Mouse (Mus musculus) embryo, embryonic 11 days (tissue): ENCODE measurements at regions not wholly inside any gene's neighbourhood (a gene's known extent, or its start where the extent isn't known, plus 50 kb on each side); places are given as distances from the start of the nearest gene placed in this dataset.

ENCODE experiments used
- DNase-seq: peaks from one replicate; pipeline ENCODE4 v3.0.0-alpha.2; 2015

DNA sequence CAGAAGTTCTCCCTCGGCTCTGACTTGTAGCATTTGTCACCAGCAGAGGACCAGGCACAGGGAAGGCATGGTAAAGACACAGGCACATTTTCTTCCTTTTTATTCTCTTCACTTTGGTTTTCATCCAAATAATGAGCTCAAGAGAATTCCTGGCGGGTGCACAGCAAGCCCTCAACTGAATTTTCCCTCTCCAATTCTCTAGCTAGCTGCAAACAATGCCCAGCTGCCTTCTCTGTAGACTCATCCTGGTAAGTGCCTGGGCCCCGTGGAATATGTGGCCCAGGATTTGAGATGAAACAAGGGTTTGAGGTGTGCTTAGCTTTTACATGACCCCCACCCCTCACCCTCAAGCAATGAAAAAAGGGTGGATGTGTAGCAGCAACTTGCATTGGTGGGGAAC lies 90.4 kb downstream of the Otol1 start:
- DNase-seq = no peak

DNA sequence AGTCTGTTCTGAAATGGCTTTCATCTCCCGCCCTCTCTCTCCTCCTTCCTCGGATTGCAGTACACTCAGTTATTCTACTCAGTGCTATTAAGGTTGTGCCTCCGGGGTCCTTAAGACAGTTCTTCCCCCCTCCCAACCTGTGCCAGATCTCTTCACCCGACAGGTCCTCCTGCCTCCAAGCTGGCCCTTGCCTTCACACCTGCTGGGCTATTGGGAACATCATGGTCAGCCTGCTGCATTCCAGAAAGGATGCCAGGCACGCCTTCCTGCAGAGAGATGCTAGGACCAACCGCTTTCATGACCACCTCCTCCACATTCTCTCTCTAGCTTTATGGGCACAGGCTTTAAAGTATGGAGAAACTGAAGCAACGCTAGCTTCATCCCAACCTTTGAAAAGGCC lies 94.7 kb downstream of the Otol1 start:
- no peak for DNase-seq

GRCm38 (mm10) chr3:70102593-70103213 lies 95.3 kb downstream of the Otol1 start:
- DNase-seq = no peak

DNA sequence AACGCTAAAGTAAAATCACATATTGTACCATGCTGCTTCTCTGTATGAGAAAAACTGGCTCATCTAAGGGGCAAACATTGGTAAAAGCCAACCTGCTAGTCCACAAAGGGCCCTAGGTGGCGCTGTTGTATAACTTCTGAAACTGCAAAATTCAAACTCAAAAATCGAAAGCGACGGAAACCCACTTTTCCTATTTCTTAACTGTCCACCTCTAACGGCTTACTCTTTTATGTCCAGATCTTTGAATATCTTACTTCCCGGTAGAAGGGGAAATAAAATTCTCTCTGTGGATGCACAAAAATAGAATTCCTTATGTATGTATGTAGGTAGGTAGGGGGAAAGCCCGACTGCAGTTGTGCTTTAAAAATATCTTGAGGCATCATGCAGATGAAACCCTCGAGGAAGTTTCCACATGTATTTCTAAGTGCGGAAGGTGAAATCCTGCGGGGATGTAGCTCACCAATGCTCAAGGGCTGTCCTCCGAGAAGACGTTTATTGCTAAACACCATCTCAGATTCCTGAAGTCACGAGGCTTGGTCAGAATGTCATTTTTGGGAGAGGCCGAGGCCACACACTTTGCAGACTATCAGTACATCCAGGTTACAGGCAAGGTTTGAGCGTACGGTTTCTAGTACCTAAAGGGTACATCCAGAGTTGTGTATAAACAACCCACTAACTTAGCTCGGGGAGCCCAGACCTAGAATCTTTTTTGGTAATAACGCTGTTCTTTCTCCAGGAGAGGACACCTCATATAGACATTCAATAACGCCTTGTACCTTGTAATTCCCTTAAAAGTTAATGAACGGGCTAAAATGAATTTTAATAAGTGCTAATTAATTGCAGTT lies 96.8 kb downstream of the Otol1 start:
- DNase-seq = peak; percentile 89

- DNase-seq = peak; percentile 89
Observed at GRCm38 (mm10) chr3:70104828-70105399, 97.5 kb downstream of the Otol1 start.

GRCm38 (mm10) chr3:70105561-70105960 lies 98.1 kb downstream of the Otol1 start:
- no peak for DNase-seq

DNA sequence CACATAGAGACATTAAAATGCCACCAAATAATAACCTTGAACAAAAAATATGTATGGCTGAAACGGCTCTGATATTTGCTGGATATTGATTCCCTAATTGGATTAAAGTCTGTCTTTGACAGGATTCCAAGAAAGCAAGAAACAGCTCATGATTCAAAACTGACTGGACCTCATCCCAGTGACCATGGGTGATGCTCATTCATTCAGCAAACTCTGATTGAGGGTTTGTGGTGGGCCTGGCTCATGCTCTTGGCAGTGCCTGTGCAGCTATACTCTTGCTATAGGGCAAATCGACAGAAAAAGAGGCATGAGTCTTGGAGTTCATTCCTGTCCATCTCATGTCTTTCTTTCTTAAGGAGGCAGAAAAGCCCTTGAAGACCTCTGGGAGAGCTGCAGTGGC lies 98.7 kb downstream of the Otol1 start:
- DNase-seq = no peak

DNA sequence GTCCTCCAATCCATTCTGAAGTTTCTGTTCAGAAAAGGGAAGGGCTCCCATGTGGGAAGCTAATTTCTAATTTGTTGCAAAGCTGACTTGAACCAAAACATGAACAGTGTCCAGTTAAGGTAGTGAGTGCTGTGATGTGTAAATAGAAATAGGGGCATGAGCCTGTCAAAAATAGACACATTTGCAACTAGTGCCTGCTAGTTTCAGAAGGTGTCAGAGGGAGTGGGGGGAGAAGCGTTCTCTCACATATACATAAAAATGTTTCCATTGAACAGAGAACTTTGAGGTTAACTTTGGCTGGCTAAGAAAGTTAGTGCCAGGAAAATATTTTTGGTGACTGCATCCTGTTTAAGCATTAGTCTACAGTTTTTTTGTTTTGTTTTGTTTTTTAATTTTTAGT lies 118.8 kb downstream of the Otol1 start:
- DNase-seq = no peak

DNA sequence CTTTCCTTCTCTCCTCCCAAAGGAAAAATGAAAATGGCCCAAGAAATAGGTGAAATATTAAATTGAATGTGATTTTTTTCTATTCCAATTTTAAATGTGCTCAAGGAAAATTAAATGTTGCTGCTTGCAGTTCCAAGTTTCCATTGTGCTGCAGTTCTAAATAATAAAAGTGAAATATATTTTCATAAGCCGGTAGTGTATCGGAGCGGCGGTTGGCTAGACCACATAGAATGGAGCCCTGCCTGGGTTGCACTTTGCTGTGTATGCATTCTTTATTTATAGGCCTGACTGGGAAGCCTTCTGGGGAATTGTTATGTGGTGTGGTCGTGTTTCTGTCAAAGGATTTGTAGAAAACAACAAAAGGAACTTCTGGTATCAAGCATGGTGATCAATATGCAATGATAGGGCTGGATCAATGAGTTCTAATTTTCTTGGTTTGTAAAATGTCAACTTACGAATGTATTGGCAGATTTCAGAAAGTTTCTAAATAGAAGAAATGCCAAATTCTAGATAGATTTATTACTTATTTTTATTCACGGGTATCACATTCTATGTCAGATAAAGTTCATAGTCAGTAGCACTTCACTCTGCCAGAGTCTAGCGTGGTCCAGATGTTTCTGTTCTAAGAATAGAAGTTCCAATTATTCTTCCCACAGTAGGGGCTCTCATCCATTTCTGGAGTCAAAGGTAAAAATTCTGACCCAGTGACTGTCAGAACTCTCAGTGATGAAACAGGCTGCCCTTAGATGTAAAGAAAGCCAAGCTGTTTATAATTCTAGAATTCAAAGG lies 123.0 kb downstream of the Otol1 start:
- DNase-seq = no peak

DNA sequence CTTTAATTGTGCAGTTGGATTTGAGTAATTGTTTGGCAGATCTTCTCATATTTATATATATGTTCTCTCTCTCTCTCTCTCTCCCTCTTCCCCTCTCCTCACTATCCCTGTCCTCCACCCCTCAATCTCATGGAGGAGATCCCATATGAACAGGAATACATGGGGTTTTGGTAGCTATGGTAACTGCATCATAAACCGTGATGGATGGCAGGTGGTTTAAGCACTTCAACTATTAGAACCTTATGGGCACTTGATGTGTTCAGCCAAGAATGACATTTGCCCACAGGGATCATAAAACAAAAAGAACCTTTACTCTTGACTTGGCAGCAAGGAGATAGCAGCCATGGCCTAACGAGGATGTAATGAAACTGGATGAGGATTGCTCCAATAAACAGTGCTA lies 127.5 kb downstream of the Otol1 start:
- DNase-seq = no peak

- no peak for DNase-seq
Observed at GRCm38 (mm10) chr3:70138488-70138887, 131.1 kb downstream of the Otol1 start.

DNA sequence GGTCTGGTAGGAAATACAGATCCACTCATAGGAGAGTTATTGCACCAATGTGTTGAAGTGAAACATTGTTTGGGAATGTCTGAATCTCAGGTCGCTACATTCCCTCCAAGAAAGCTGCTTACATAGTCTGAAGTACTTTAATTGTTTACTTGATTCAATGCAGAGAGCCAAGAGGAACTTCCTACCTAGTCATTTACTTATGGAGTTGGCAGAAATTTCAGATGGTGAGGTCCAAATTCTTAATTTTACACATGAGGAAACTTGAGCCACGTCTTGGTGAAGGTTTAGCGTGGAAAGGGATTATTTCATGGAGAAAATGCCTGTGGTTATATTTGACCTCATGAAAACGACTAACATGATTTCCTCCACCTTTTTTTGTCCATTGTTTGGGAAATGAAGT lies 131.5 kb downstream of the Otol1 start:
- DNase-seq = no peak

DNA sequence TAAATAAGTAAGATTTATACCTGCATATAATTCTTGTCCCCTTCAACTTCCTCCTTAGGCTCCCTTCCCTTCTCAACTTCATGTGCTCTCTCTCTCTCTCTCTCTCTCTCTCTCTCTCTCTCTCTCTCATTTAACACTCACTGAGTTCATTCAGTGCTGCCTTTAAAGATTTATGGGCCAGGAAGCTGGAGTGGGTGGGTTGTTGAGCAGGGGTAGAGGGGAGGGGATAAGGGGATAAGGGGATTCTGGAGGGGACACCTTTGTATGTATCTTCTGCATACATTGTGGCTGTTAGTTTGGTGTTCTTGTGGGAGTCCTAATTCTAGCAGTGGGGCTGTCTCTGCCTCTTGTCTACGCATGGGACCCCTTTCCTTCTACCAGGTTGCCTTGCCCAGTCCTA lies 138.3 kb downstream of the Otol1 start:
- no peak for DNase-seq

- no peak for DNase-seq
Observed at GRCm38 (mm10) chr3:70151156-70151555, 143.7 kb downstream of the Otol1 start.

GRCm38 (mm10) chr3:70160043-70160442 lies 152.6 kb downstream of the Otol1 start:
- no peak for DNase-seq

- DNase-seq = peak; percentile 8
Observed at GRCm38 (mm10) chr3:70171667-70172066, 164.3 kb downstream of the Otol1 start.

DNA sequence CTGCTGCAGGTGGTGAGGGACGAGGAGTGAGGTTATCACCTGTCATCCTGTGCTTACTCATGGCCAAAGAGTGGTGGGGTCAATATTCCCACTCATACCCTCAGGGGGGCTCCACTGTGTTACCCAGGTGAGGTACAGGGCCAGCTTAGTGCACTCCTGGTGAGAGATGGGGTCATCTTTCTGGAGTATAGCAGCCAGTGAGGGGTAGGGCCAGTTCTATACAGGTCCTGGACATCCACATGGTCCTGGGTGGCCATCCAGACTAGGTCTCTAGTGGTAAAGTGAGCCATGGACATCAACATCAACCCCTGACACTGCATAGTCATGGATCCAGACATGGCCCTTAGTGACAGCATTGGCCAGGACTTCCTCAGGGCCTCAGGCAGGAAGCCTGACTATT lies 169.0 kb downstream of the Otol1 start:
- DNase-seq = no peak

DNA sequence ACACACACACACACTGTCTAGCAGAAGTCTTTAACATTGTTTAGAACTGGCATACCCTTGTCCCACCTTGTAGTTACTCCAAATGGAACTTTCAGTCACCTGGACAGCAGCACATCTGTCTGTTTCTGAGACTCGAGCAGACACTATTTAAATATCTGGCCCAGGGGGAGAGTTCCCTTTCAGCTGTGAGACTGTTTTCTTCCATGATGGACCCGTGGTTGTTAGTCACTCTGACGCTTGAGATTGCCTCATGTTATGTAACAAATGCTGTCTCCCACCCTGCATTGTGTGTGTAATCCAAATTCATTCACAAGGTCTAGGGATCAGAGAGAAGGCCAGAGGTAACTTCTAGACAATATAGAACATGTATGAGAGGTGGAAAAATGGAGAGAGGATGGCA lies 174.2 kb downstream of the Otol1 start:
- DNase-seq = no peak

DNA sequence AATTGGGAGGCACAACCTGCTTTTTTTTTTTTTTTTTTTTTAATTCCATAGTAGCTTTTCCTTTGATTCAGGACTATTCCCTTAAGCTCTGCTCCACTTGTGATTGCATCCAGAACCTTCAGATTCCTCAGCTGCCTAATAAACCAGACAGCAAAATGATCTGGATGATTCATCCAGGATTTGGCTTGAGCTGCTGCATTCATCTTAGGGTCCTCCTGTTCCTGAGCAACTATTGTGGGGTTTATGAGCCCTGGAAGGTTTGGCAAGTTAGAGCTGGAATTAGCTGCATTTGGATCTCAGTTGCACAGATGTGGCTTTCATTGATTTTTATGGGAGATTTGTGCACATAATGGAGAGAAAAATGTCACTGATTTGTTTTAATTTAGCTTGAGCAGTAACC lies 183.3 kb downstream of the Otol1 start:
- no peak for DNase-seq

- no peak for DNase-seq
Observed at GRCm38 (mm10) chr3:70196671-70197070, 189.3 kb downstream of the Otol1 start.

GRCm38 (mm10) chr3:70198890-70199289 lies 191.5 kb downstream of the Otol1 start:
- no peak for DNase-seq

DNA sequence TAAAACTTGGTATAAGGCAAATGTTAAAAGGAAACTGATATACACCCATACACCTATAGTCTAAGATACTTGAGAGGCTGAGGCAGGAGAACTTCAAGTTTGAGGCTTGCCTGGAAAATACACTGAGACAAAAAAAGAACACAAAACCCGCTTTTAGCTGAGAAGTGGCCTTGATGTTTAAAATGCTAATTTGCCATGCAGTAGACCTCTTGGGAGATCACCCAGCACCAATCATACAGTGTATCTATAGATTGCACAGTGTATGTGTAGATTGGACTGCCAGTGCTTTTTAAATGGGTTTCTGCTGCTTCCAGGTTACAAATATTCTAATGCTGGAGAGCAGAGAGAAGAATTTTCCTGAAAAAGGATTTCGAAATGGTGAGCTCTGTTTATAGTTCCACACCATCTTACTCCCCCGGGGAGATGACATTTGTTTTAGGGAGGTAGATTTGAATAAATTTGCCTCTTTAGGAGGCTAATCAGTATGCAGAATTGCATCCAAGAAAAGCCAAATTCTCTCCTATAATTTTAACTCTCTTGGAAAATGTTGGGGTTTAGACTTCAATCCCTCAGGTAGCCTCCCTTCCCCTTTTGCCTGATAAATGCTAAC lies 194.0 kb downstream of the Otol1 start:
- DNase-seq = no peak

DNA sequence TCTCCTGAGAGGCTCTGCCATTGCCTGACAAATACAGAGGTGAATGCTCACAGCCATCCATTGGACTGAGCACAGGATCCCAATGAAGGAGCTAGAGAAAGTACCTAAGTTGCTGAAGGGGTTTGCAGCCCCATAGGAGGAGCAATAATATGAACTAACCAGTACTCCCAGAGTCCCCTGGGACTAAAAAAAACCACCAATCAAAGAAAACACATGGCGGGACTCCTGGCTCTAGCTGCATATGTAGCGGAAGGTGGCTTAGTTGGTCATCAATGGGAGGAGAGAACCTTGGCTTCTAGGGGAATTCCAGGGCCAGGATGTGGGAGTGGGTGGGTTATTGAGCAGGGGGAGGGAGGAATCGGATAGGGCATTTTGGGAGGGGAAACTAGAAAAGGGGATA lies 207.8 kb downstream of the Otol1 start:
- no peak for DNase-seq
